Mouse (Mus musculus): ENCODE data around the gene Grhl1.
A peak's percentile ranks its signal among the peaks of the same experiment; 100 is the strongest.
"Not testable (repeated sequence)": the region's sequence is repeated elsewhere in the genome, so short reads cannot be mapped to it uniquely, and the experiment has no call there.

The Grhl1 gene

GRCm38 (mm10) chr12:24590371-24590770 is 18.3 kb downstream of the Grhl1 start:
- DNase-seq (ENCODE audit: low read depth, low spot score): no peak

- DNase-seq (ENCODE audit: low read depth, low spot score): no peak
These were observed 20.0 kb downstream of the Grhl1 start for GRCm38 (mm10) chr12:24592055-24592454.

GRCm38 (mm10) chr12:24592956-24593672 is 21.0 kb downstream of the Grhl1 start:
- peak; percentile 54 for DNase-seq (ENCODE audit: low read depth, low spot score)

- DNase-seq (ENCODE audit: low read depth, low spot score): no peak
These were observed 25.3 kb downstream of the Grhl1 start for GRCm38 (mm10) chr12:24597376-24597775.

GRCm38 (mm10) chr12:24599366-24599895 is 27.3 kb downstream of the Grhl1 start:
- no peak for DNase-seq (ENCODE audit: low read depth, low spot score)

- no peak for DNase-seq (ENCODE audit: low read depth, low spot score)
These were observed 28.0 kb downstream of the Grhl1 start for GRCm38 (mm10) chr12:24600074-24600473.

DNA sequence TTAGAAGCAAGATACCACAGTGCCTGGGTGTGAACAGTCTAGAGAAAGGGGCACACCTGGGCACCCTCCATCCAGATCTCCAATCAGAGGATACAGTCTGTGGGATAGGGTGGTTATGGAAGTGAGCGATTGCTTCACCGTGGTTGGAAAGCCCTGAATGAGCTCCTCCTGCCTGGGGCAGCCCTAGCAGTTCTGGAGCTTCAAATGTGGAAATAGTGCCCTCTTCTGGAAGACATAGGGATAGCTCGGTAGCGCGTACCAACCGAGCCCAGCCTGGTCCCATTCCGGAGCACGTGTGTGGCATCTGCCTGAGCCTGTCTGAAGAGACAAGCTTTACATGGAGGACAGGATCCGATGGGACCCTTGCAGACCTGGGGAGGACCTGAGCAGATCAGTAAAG is 28.7 kb downstream of the Grhl1 start:
- DNase-seq (ENCODE audit: low read depth, low spot score): peak; percentile 67

DNA sequence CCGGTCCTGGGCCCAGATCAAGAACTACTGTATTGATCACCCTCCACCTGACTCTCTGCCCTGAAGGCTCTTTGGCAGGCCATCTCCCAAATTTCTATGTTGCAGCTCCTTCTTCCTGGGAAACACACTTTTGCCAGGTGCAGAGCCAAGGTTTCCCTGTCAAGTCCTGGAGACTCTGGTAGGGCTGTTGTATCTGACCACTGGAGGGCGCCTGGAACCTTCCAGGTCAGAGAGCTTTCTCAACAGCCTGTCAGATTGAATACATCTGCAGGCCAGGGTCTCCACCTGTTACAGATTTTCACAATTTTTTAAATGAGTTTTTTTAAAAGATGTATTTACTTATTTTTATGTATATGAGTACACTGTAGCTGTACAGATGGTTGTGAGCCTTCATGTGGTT is 31.2 kb downstream of the Grhl1 start:
- DNase-seq (ENCODE audit: low read depth, low spot score): peak; percentile 28

DNA sequence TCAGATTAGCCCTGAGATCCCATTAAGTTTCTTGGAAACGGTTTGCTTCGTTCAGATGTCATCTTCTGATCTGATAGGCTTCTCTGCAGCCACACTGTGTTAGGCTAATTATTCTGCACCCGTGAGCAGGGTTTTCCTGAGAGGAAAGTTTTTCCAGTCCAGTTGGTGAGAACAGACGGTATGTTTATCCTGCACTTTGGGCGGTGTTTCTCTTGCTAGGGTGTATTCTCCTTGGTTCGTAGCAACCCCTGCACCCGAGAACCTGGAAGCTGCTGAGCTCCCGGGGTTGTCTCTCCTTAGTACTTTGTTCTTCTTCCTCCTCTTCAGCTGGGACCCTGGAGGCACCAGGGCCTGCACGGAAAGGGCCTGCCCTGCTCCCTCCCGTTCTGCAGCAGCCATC is 34.1 kb downstream of the Grhl1 start:
- no peak for DNase-seq (ENCODE audit: low read depth, low spot score)

DNA sequence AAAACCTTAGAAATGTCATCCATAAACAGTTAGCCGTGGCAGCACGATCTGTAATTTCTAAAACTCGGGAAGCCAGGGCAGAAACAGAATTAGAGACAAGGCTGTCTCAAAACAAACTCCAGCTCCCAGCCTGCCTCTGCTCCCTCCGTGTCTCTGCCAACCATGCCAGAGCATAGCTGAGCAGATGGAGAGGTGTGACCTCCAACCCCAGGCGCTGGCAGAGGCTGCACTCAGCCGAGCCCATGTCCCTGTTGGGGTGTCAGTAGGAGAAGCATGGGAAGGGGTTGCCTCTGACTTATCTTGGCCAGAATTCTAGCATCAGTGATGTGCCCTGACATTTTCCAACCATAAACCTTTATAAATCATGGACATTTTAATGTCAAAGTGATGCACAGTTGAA is 40.5 kb downstream of the Grhl1 start:
- no peak for DNase-seq (ENCODE audit: low read depth, low spot score)

DNA sequence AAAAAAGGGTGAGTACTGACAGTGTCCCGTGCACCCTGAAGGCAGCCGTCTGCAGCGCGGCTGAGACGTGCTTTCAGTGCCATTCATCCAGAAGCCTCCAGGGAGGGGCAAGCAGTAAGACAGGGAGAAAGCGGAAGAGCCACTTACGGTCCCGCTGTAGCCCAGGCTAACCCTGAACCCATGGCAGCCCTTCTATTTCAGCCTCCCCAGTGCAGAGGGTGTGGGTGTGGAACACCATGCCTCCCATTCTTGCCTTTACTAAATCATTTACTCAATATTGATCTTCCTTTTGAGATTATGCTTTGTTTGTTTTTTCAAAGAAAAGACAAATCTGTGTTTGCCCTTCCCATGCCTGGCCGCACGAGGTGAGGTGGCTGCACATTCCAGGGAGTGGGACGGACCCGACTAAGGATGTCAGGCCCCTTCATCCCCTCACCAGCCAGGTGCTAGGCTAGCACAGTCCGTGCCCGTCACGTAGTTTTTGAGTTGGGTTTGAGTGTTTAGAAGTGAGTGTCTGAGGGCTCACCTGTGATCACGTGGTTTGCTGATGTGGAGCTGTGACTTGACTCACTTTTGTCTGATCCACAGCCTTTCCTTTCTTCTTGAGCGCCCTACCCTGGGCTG is 42.5 kb downstream of the Grhl1 start:
- no peak for DNase-seq (ENCODE audit: low read depth, low spot score)

GRCm38 (mm10) chr12:24615140-24615539 is 43.1 kb downstream of the Grhl1 start:
- no peak for DNase-seq (ENCODE audit: low read depth, low spot score)

DNA sequence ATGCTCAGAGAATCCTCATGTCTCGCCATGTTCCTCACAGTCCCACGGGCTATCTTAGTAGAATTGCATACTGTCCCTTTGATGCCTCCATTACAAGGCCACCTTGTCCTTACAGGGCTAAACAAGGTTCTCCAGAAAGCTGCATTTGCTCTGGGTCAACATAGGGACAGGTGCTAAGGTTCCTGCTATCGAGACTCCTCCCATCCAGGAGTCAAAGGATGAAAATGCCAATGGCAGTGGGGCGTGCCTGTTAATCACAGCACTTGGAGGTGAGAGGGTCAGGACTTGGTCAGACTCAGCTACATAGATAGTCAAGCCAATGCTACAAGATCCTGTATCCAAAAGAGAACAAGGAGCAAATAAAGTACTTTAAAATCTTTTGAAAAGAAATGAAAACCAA is 47.4 kb downstream of the Grhl1 start:
- no peak for DNase-seq (ENCODE audit: low read depth, low spot score)

DNA sequence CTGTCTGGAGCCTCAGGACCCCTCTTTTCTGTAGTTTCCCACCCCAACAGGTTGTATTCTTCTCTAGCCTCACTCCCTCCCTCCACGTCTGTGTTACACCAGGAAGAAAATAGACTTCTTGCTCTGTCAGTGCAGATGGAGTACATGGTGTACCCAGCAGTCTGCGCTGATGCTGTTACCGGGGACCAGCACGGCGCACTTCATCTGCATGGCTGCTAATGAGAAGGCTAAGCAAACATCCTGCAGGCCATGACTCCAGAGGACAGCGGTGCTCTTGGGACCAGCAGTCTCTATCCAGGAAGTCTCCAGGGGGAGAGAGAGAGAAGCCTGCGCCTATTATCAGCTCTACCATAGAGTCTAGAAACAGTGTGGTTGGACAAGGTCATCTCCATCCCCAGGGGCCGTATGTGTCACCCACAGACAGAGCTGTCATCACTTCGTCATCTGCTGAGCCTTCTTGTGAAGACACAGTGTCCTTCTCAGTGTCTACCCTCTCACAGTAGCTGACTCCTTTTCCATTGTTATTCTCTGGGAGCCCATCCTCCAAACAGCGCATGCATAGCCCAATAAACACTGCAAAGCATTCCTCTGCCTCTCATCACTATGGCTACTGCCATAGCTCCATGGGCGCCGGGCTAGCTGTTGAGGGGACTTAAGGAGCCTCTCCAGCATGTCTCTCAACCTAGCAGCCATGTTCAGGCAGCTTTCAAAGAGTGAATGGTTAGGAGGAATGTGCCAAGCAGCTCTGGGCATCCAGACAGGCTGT is 51.6 kb downstream of the Grhl1 start:
- no peak for DNase-seq (ENCODE audit: low read depth, low spot score)

- no peak for DNase-seq (ENCODE audit: low read depth, low spot score)
These were observed 54.3 kb downstream of the Grhl1 start for GRCm38 (mm10) chr12:24626401-24626800.

DNA sequence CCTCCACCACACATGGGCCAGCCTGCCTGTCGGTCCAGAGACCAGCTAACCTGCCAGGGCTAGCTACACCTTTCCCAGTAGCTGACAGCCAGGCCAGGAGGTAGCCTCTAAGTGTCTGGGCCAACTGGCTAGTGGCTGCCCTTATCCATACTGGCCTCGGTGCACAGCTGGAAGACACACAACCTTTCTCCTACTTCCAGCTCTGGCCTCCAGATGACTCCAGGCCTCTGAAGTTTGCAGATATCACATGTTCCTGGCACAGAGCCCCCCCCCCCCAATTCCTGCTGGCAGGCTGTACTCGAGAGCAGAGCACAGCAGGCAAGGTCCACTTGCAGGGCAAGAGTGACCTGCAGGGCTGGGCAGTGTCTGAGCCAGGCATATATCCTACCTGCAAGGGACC is 55.1 kb downstream of the Grhl1 start:
- DNase-seq (ENCODE audit: low read depth, low spot score): peak; percentile 44

GRCm38 (mm10) chr12:24630220-24630619 is 58.1 kb downstream of the Grhl1 start:
- DNase-seq (ENCODE audit: low read depth, low spot score): no peak

- no peak for DNase-seq (ENCODE audit: low read depth, low spot score)
These were observed 60.3 kb downstream of the Grhl1 start for GRCm38 (mm10) chr12:24632404-24632803.

GRCm38 (mm10) chr12:24633753-24634191 is 61.7 kb downstream of the Grhl1 start:
- DNase-seq (ENCODE audit: low read depth, low spot score): no peak

DNA sequence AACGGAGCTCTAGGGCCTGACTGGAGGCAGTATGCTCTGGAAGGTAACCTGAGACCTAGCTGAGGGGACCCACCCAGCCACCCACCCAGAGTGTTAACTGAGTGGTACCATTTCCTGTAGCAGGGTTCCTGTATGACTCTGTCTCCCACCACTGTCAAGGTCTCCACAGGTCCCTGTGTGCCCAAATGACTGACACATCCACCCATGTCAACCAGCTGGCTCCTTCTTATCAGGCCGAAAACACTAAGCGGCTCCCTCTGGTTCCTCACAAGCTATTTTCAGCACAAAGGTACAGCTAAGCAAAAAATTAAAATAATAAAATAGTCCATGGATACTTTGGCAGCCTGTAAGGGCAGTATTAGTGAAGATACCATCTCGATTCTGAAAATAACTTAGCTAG is 62.1 kb downstream of the Grhl1 start:
- no peak for DNase-seq (ENCODE audit: low read depth, low spot score)

GRCm38 (mm10) chr12:24634648-24635047 is 62.6 kb downstream of the Grhl1 start:
- no peak for DNase-seq (ENCODE audit: low read depth, low spot score)

DNA sequence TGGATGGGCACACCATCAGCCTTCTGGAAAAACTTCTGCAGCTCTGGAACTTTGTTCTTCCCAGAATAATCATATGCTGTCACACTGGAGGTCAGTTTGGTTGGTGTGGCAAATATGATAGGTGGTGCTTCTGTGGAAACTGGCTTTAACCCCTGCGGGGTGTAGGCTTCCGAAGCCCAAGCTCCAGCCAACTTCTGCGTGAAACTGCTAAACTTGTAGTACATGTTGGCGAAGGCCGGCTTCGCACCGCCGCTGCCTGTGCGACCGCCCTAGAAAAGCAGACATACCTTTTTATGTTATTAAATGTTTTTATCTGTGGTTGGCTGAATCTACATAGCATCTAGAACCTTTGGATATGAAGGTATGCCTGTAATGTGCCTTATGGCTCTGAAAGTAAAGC is 66.7 kb downstream of the Grhl1 start:
- DNase-seq (ENCODE audit: low read depth, low spot score): not testable (repeated sequence)

All from skeletal muscle tissue, adult 2 months (tissue).